18 mouse cellular contexts compared by ENCODE assay signal in genomic region chr16:25298204-25298603, GRCm38 (mm10). TPM values are rescaled to one million over a fixed set of nuclear protein-coding genes. Genes with fewer than 3 reads are reported as not detected.
DNase-seq lines count a peak whose midpoint lies in the region; ATAC-seq and TF ChIP-seq lines count a peak whose summit lies in the region.
"Had no signal": no experiment of that assay in that cellular context is flagged by ENCODE, and none has a peak within 500 bp of the region (broad histone marks: within the 10 kb centered on the region; RNA-seq: fewer than 3 reads in every experiment).

No protein-coding gene starts in this region.

- no peak overlapping the region for H3K4me3 ChIP-seq in forebrain, embryonic 16.5 days (replicated peaks; ENCODE audit: low read length)
- no peak overlapping the region for H3K4me3 ChIP-seq in forebrain, embryonic 11.5 days (ENCODE audit: low read depth, low read length)
- H3K4me3 ChIP-seq in kidney, embryonic 14.5 days (ENCODE audit: low read length) = no peak overlapping the region
- no peak overlapping the region for H3K4me3 ChIP-seq in intestine, postnatal 0 days (ENCODE audit: low read depth, low read length)
- H3K4me3 ChIP-seq: embryonic facial prominence, embryonic 13.5 days; hindbrain, embryonic 13.5 days had no signal

- H3K9ac ChIP-seq in forebrain, embryonic 16.5 days (replicated peaks; ENCODE audit: low read depth, low read length) = no peak overlapping the region
- H3K9ac ChIP-seq in forebrain, embryonic 11.5 days (ENCODE audit: low read length) = no peak overlapping the region
- H3K9ac ChIP-seq in kidney, embryonic 14.5 days (ENCODE audit: low read depth, low read length) = no peak overlapping the region
- no peak overlapping the region for H3K9ac ChIP-seq in intestine, postnatal 0 days (ENCODE audit: low read depth, low read length)
- H3K9ac ChIP-seq: embryonic facial prominence, embryonic 13.5 days; forebrain, postnatal 0 days; hindbrain, embryonic 13.5 days had no signal

- no peak for TF ChIP-seq CTCF in brain, embryonic 14.5 days (IDR thresholded peaks at IDR 0.05; ENCODE audit: borderline replicate concordance, extremely low read depth, insufficient read depth, insufficient read length)
- TF ChIP-seq CTCF in intestine, postnatal 0 days (IDR thresholded peaks at IDR 0.05; ENCODE audit: low read depth) = no peak

- H3K4me1 ChIP-seq in forebrain, embryonic 16.5 days (replicated peaks; ENCODE audit: control insufficient read depth, insufficient read depth, low read length) = 0 out of 2 replicates have a peak, but pooled peaks cover 3% of the 10 kb centered on the region
- no peaks in the 10 kb centered on the region for H3K4me1 ChIP-seq in forebrain, embryonic 11.5 days (replicated peaks; ENCODE audit: control insufficient read depth, insufficient read depth, low read length)
- no peaks in the 10 kb centered on the region for H3K4me1 ChIP-seq in kidney, embryonic 14.5 days (ENCODE audit: control insufficient read depth, insufficient read depth, low read length)
- H3K4me1 ChIP-seq in intestine, postnatal 0 days (replicated peaks; ENCODE audit: control insufficient read depth, insufficient read depth, low read length) = no peaks in the 10 kb centered on the region
- H3K4me1 ChIP-seq: embryonic facial prominence, embryonic 13.5 days; hindbrain, embryonic 13.5 days had no signal

- no peaks in the 10 kb centered on the region for H3K9me3 ChIP-seq in forebrain, embryonic 16.5 days (ENCODE audit: control insufficient read depth, low read length)
- H3K9me3 ChIP-seq in forebrain, embryonic 11.5 days (ENCODE audit: control insufficient read depth, low read length) = no peaks in the 10 kb centered on the region
- no peaks in the 10 kb centered on the region for H3K9me3 ChIP-seq in kidney, embryonic 14.5 days (ENCODE audit: control insufficient read depth, low read length)
- no peaks in the 10 kb centered on the region for H3K9me3 ChIP-seq in intestine, postnatal 0 days (ENCODE audit: control insufficient read depth)
- H3K9me3 ChIP-seq: embryonic facial prominence, embryonic 13.5 days; hindbrain, embryonic 13.5 days had no signal

- no peak for TF ChIP-seq POLR2A in brain, embryonic 14.5 days (IDR thresholded peaks at IDR 0.05; ENCODE audit: borderline replicate concordance, extremely low read depth, insufficient read depth, insufficient read length, poor library complexity, severe bottlenecking)

- WGBS in forebrain, embryonic 16.5 days = 49% methylated on average over 1 of the region's 1 CpGs
- 95% methylated on average over 1 of the region's 1 CpGs for WGBS in forebrain, embryonic 11.5 days
- 58% methylated on average over 1 of the region's 1 CpGs for WGBS in kidney, embryonic 14.5 days
- 78% methylated on average over 1 of the region's 1 CpGs for WGBS in intestine, postnatal 0 days

- no peak overlapping the region for H3K27ac ChIP-seq in forebrain, embryonic 16.5 days (ENCODE audit: low read length)
- H3K27ac ChIP-seq in forebrain, embryonic 11.5 days (ENCODE audit: low read depth, low read length) = no peak overlapping the region
- H3K27ac ChIP-seq in kidney, embryonic 14.5 days (ENCODE audit: low read depth, low read length) = no peak overlapping the region
- no peak overlapping the region for H3K27ac ChIP-seq in intestine, postnatal 0 days (ENCODE audit: low read depth, low read length)
- H3K27ac ChIP-seq: embryonic facial prominence, embryonic 13.5 days; hindbrain, embryonic 13.5 days; hindbrain, postnatal 0 days had no signal

- no peak overlapping the region for H3K4me2 ChIP-seq in forebrain, embryonic 16.5 days (ENCODE audit: low read length)
- H3K4me2 ChIP-seq in forebrain, embryonic 11.5 days (ENCODE audit: low read depth, low read length, severe bottlenecking) = no peak overlapping the region
- H3K4me2 ChIP-seq in kidney, embryonic 14.5 days (replicated peaks; ENCODE audit: low read depth, low read length) = no peak overlapping the region
- no peak overlapping the region for H3K4me2 ChIP-seq in intestine, postnatal 0 days (replicated peaks; ENCODE audit: low read depth)
- H3K4me2 ChIP-seq: embryonic facial prominence, embryonic 13.5 days; hindbrain, embryonic 13.5 days had no signal

- ATAC-seq in forebrain, embryonic 16.5 days = peak; percentile 55
- ATAC-seq in forebrain, embryonic 11.5 days (replicated peaks; ENCODE audit: low FRiP score) = no peak
- ATAC-seq in kidney, embryonic 14.5 days (ENCODE audit: low FRiP score, low TSS enrichment) = no peak
- no peak for ATAC-seq in intestine, postnatal 0 days
- ATAC-seq: forebrain, postnatal 0 days; hindbrain, postnatal 0 days had no signal

- no peaks in the 10 kb centered on the region for H3K36me3 ChIP-seq in forebrain, embryonic 16.5 days (ENCODE audit: control insufficient read depth, insufficient read depth)
- no peaks in the 10 kb centered on the region for H3K36me3 ChIP-seq in forebrain, embryonic 11.5 days (ENCODE audit: control insufficient read depth, insufficient read depth, low read length)
- no peaks in the 10 kb centered on the region for H3K36me3 ChIP-seq in kidney, embryonic 14.5 days (ENCODE audit: control insufficient read depth, insufficient read depth, low read length)
- H3K36me3 ChIP-seq in intestine, postnatal 0 days (ENCODE audit: control insufficient read depth, insufficient read depth) = no peaks in the 10 kb centered on the region
- H3K36me3 ChIP-seq: embryonic facial prominence, embryonic 13.5 days; hindbrain, embryonic 13.5 days had no signal

- no peak for DNase-seq in forebrain, embryonic 11.5 days (ENCODE audit: low spot score)
- peak; percentile 6 to 11 for DNase-seq in kidney, postnatal 4 days
- DNase-seq in brain, embryonic 14.5 days (ENCODE audit: low read depth) = peak; percentile 75
- peak; percentile 9 for DNase-seq in retina, postnatal 1 day
- DNase-seq: adrenal gland, postnatal 14 days; cerebellum, adult 18-20 months; cerebellum, adult 9-11 months; cerebellum, postnatal 36 days; forebrain, postnatal 0 days; heart, postnatal 10 days had no signal

- H3K27me3 ChIP-seq in forebrain, embryonic 16.5 days (replicated peaks; ENCODE audit: control insufficient read depth, insufficient read depth, low read length) = no peaks in the 10 kb centered on the region
- no peaks in the 10 kb centered on the region for H3K27me3 ChIP-seq in forebrain, embryonic 11.5 days (ENCODE audit: control insufficient read depth, insufficient read depth, low read length)
- no peaks in the 10 kb centered on the region for H3K27me3 ChIP-seq in kidney, embryonic 14.5 days (ENCODE audit: control insufficient read depth, insufficient read depth, low read length)
- no peaks in the 10 kb centered on the region for H3K27me3 ChIP-seq in intestine, postnatal 0 days (replicated peaks; ENCODE audit: control insufficient read depth, insufficient read depth, low read length)
- H3K27me3 ChIP-seq: CH12.LX; embryonic facial prominence, embryonic 13.5 days; hindbrain, embryonic 13.5 days had no signal

RNA-seq across cellular contexts. Expression of gene Tprg, which starts 11.6 kb away (rescaled TPM):
- polyA plus RNA-seq in forebrain, embryonic 16.5 days (2015; fragmentation: Nextera tagmentation; extraction: Ambion mirVana) = 0.25 TPM in 1 of 2 replicates, not detected in the other
- polyA plus RNA-seq in forebrain, embryonic 11.5 days (2014; fragmentation: Nextera tagmentation; extraction: Ambion mirVana) = 0.17 TPM in 1 of 2 replicates, not detected in the other
- polyA plus RNA-seq in kidney, embryonic 14.5 days (2014; fragmentation: Nextera tagmentation; extraction: Ambion mirVana) = not detected in 2 replicates
- polyA plus RNA-seq in brain, embryonic 14.5 days (2012; rRNA removed) = not detected in 2 replicates
- not detected in 2 replicates for polyA plus RNA-seq in intestine, postnatal 0 days (2015; fragmentation: Nextera tagmentation; extraction: Ambion mirVana)
- polyA plus RNA-seq: forebrain, postnatal 0 days; heart, embryonic 14.5 days; hindbrain, embryonic 13.5 days had no signal
